Mouse (Mus musculus) layer of hippocampus, adult 9-10 months (tissue): ENCODE results near the gene Zfand3.

Experiments used
- DNase-seq: peaks from one replicate; pipeline ENCODE4 v3.0.0; 2022; ENCODE audit warnings: low spot score

Zfand3 gene

DNA sequence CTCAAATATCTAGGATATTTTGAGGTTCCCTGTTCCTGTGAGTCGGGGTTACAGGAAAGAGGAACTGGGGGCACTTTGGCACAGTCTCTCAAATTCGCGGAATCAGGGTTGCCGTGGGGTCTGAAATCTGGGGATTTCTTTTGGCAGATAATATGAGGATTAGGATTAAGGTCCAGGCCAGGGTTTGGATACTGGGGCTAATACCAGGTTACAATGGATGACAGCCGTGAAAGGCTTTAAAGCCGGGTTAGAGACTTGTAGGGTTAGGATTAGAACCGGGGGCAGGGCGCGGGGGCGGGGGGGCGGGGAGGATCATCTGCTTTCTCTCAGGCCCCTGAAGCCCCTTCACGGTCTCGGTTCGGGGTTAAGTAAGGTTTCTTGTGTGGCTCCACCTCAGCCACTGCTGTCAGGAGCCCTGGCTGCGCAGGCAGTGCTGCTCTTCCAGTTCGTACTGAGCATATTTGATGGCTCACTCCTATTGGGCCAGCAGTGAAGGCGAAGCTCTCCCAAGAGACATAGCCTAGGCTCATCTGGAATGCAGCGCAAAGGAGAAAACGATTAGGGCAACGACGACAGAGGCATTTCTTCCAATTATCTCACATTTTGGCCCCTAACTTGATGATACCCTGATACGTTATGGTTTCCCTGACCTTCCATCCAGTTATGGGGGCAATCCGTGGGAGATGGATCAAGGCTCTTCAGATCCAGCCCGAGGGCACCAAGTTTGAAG is 5.8 kb upstream of the Zfand3 start:
- no peak for DNase-seq

DNA sequence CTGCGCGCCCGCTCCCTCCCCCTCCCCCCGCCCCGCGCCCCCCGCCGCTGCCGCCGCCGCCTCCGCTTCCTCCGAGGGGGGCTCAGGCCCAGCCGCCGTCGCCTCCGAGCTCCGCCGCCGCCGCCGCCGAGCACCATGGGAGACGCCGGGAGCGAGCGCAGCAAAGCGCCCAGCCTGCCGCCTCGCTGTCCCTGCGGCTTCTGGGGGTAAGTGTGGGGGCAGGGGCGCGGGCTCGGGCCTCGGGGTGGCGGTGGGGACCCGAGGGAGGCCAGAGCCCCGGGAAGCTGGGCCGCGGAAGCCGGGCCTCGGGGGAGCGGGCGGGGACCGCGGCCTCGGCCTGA is 540 bp downstream of the Zfand3 start:
- no peak for DNase-seq

DNA sequence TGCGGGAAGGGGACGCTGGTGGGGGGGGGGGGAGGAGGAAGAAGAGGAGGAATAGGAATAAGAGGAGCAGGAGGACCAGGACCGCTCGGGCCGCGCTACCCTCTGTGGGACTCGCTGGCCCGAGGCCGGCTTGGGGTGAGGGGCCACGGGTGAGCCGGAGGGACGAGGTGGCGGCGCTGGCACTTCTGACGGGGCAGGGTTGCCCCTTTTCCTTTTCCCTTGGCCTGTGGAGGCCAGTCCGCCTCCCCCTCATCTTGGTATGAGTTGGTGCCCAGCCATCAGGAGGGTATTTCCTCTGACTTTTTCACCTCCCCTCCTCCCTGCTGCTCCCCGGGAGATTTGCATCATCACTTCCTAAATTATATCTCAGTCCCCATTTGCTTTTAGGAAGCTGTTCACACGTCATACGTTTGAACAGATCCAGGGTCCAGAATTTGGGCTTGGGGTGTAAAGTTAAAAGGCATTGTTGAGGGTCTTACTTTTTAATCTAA is 963 bp downstream of the Zfand3 start:
- no peak for DNase-seq

DNA sequence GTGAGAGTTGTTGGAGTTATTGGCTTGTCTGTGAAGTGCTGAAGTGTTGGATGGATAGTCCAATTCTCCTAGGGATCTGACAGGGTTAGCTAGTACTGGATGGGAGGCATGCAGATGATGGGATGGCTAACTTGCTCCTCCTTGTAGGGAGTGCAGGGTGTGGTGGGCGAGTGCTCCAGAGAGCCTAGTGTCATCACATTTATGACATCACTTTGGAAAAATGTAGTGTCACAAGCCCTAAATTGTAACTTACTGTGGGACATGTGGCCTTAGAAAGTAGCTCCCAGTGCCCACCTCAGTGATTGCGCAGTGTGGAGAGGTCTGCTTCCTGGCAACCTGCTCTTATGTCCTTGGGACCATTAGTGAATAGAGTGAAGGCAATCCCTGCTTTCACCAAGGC is 2.3 kb downstream of the Zfand3 start:
- DNase-seq, result no peak

DNA sequence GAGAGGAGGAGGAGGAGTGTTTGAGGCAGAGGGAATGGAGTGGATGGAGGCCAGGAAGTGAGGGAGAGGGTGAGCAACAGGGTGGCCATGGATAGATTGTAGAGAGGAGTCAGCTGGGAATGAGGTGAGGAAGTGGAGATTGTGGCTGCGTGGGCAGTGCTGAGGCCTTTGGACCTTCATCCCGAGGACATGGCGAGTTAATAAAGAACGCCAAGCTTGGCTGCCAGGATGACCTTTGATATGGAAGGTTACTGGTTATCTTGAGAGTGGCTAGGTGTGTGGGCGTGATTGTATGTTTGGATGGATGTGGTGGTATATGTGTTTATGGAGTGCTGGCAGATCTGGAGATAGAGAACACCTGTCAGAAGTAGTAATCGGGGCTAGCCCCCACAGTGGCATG is 3.4 kb downstream of the Zfand3 start:
- no peak for DNase-seq

DNA sequence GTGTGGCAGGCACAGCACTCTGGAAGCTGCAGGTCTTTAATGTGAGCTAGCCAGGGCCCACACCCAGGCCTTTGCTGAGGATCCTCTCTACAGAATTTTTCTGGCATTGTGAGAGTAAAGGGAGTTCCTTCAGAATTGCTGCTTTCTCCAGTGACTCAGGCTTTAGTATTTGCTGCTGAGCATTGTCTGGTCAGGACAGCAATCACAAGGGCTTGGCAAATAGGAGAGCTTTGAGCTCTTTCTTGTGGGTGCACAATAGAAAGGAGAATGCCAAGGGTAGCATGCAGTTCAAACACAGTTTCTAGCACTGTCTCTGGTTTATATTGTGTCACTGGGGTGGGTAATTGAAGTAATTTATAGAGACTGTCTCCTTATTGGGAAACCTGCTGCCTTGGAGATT is 3.9 kb downstream of the Zfand3 start:
- DNase-seq, result no peak

DNA sequence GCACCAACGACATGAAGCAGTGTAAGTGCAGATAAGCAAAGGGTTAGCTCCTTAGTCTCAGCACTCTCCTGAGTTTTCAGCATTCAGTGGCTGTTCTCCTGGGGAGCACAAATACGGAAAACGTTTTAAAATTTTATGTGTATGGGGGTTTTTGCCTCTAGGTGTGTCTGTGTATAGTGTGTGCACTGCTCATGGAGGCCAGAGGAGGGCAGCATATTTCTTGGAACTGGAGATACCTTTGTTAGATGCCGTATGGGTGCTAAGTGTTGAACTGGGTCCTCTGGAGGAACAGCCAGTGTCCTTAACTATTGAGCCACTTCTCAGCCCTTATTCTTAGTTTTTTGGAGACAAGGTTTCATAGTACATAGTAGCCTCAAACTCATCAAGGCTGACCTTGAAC is 10.1 kb downstream of the Zfand3 start:
- no peak for DNase-seq

DNA sequence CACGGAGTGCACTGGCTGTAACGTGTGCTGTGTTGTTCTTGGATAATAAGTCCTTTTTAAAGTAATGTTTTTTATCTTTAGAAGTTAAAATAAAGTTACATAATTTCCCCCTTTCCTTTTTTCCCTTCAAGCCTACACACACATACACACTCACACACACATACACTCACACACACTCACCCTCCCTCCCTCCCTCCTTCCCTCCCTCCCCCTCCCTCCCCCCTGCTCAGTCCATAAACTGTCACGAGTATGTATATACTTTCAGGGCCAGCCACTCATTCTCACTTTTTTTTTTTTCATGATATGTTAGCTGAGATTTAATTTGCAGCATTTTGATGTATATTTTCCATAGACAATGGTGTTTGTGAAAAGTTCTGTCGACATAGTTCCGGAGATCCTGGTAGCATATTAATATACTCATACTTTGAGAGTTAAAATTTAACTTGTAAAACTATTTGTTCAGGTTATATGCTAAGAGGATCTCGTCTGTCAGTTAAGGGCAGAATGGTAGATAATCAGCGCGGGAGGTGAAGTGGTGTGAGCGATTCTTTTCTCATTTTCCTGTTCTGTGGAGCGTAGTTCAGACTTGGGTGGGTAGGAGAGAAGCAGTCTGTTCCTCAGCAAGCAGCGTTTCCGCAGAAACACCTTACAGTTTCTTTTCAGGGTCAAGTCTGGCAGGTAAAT is 14.5 kb downstream of the Zfand3 start:
- DNase-seq, result no peak

DNA sequence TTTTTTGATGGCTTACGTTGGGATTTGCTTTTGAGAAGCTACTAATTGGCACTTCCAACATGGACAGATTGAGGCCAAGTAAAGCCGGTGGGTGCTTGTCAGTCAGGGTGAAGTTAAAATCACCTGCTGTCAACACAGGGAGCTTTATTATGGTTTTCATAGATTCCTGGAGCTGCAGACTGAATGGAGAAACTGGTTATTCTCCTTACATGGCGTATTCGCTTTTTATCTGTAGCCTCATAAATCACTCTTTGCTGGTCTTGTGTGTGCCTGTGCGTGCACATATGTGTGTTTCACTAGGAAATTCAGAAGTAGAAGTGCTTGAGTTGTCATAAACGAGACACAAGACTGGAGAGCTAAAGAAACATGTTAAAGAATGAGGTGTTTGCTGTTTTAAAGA is 15.4 kb downstream of the Zfand3 start:
- no peak for DNase-seq

DNA sequence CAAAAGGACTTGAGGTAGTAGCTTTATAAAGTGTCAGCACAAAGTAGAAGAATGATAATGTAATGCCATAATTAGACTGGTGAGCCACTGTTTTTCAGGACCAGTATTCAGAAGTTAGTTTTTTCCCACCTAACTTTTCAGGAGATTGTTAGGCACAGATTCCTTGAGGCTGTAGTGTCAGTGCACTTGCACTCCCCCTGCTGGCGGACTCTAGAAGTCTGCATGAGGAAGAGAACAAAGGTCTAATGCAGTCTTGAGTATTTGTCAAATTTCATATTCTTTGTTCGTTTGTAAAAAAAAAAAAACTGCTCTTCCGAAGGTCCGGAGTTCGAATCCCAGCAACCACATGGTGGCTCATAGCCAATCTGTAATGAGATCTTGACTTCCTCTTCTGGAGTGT is 20.1 kb downstream of the Zfand3 start:
- DNase-seq, result peak; percentile 40

DNA sequence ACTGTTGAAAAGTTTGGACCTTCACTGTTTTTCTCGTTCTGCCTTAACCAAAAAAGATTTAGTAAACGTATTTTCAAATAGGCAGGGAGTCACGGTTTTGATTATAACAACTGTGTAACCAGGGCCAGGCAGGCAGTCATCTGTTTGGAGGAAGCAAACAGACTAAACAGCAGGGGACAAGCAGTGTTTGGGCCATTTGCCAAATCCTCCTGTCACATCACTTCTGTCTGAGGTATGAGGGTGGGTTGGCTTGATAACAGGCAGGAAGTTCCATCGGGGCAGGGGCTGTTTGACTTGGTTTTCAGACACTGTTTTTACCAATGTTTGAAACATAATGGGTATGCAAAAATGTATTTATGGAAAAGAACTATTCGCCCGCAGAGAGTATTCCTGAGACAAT is 22.1 kb downstream of the Zfand3 start:
- no peak for DNase-seq

DNA sequence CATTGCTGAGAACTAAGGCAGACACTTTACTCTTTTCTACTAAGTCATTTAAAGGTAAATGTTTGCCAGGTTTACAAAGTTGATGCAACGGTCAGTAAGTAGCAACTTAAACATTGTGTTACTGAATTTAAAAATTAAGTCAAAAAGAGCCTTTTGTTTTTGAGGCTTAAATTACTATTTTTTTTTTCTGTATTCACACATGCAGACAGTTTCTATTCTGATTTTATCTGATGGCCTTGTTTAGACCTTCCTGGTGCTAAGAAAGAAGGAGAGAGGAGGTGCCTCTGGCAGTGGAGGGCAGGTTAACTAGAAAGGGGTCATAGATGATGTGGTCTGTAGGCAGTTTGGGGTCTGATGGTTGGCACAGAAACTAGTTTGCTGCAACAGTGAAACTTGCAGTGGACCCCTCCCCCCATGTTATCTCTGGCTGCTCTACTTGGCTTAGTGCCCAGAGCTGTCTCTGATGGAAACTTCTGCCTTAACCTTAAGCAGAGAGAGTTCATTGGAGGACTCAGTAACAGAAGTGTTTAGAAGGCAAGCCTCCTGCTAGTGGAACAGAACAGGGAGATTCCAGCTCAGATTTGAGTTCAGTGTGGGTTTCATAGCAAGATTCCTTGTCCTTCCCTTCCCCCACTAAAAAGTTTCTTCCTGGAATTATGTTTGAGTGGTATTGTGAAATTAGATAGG is 23.0 kb downstream of the Zfand3 start:
- DNase-seq, result no peak

DNA sequence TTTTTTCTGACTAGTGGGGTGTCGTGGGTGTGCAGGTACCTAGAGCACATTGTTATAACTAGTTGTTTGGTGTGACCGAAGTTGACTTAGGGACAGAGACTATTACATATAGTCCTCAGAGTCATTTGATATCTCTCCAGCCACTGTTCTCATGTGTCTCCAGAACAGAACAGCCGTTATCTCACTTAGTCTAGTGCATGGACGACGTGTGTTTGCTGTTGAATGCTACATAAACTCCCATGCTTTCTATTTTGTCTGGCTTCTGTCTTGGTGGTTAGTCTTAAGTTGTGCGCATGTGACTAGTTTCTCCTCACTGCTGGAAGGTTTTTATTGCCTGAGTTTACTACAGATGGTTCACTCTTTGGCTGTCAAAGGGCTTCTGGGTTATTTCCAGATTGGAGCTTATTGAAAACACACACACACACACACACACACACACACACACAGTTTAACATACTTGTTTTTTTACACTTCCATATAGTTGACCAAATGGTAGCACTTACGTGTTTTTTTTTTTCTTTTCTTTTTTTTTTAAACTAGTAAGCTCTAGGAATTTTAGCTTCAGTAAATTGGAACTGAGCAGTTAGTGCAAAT is 25.2 kb downstream of the Zfand3 start:
- no peak for DNase-seq

DNA sequence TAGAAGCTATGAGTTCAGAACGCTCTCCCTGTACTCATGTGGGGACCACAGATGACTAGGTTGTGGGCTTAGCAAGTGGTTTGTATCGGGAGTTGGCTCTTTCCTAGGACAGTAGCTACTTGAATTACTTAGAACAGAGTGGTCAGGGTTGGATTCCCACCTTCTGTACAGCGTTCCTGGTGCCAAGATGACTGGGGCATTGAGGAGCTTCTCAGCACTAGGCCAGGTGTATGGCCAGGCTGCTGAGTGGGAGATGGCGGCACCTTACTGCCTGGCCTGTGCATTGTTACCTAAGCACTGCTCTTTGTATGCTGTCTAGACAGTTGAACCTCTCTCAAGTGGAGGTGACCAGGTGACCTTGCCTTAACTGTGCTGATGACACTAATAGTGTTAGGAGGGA is 28.3 kb downstream of the Zfand3 start:
- DNase-seq, result no peak

DNA sequence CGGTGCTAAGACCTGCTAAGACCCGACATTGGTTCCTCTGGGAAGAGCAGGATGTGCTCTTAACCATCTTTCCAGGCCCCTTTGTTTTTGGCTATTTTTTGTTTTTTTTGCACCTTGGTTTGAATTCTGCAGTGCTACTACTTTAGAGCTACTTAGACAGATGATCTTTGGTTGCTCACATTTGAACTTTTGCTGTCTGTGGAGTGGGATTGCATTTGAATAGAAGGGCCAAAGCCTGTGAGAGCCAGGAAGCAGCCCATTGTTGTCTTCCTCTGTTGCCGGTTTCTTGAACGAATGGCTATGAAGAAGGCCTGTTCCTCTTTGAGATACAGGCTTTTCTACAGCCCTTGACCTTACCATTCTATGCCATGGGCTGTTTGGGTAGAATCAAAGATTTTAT is 29.5 kb downstream of the Zfand3 start:
- no peak for DNase-seq

DNA sequence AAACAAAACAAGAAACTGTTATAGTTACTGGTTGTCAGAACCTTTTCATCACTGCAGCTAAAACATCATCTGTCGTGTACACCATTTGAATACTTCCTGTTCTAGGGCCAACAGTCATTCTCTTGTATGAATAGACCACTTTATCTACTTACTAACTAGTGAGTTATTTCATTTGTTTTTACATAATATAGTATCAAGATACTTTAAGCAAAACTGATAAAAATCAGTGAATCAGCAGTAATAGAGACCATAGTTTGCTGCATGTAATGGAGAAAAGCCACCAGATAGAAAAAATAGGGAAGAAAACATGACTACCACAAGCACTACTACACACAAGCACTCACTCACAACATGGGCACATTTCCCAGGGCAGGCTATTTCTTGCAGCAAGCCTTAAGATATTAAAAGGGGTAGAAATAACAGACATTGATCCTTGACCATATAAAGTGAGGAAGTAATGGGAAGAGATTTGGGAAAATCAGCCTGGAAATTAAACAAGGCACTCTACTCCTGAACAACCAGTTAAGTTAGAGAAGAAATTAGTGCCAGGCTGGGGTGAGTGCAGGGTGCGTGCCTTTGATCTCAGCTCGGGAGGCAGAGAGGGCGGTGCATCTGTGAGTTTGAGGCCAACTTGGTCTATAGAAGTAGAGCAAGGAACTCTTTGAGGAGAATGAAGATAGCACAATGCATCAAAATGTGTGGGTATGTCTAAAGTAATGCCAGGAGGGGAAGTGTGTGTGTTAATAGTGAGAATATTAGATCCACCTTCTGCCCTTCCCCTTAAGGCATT is 30.9 kb downstream of the Zfand3 start:
- DNase-seq, result no peak

DNA sequence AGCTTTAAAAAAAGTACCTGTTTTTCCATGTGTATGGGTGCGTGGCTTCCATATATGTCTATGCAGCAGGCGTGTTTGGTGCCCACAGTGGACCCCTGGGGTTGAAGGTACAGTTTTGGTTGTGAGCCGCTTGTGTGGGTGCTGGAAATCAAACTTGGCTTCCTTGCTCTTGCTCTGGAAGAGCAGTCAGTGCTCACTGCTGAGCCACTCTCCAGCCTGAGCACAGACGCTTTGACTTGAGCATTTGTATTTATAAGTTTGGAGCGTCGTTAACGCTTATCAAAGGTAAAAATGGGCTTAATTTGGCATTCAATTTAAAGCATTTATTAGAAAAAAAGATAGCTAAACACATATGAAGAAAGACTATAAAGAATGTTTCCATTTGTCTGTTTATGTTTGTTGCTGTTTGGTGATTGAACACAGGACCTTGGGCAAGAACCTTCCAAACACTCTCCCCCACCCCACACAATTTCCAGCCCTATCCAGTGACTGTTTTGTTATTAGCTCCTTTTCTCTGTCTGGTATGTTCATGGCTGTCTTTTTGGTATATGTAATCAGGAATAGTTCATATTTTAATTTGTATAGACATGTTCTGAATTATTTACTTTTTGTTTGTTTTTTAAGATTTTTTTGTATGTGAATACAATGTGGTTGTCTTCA is 38.8 kb downstream of the Zfand3 start:
- no peak for DNase-seq

DNA sequence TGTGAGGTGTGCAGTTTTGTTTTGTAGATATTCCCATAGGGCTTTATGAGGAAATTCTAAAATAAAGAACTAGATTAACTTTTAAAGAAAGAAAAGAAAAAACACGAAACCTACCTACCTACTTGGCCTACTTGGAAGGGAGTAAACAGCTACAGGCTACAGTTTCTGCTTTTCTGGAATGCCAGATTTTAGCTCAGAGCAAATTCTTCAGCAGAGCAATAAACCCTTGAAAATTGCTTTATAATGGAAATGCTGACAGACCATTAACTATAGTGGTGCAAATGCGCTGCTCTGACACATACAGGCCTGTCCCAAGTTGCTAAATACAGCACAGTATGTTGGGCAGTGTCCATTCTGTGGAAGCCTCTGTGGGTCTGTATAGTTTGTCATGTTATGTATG is 40.6 kb downstream of the Zfand3 start:
- no peak for DNase-seq

DNA sequence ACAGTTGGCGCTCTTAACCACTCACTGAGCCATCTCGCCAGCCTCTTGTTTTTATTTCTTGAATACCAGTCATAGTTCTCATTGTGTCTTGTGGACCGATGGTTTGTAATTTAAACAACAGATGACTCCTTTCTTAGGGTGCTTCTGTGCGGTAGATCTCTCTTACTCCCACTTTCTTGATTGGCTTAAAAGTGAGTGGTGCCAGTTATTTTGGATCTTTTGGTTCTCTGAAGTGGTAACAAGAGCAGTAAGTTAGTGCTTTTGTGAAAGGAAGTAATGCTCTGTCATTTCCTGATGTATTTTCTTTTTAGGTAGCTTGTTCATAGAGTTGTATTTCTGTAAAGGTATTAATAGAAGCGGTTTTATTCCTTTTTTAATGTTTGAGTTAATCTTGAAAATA is 42.1 kb downstream of the Zfand3 start:
- no peak for DNase-seq

DNA sequence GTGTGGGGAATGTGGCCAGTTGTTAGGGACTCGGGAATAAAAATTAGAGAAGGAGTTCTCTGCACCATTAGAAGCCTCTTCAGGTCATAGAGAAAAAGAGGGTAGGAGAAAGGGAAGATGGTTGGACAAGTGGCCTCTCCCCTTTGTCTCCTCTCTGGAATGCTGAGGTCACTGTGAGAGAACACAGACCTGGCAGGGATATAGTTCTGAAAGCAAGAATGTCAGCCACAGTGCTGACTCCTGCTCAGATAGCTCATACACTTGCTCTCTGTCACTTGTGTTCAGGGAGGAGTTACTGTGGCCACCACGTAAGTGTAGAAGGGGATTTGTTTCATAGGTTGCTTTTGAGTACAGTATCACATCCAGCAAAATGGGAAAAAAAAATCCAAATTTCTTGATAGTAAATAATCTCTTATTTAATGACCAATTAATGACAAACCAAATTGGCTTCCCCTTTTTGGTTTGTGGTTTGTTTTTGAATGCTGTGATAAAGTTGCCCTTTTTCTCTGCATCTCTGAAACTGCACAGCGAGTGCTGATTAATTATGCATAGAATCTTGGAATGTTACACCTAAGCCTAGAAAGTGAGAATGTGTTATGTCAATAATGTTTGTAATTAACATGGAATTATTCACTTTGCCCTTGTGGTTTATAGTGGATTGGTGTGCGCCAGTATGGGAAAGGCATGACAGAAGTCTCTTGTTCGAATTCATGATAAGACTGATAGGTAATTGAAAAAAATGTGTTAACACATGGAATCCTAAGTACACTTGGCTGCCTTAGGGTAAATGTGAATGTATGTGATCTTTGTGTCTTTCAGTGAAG is 47.2 kb downstream of the Zfand3 start:
- DNase-seq, result no peak

DNA sequence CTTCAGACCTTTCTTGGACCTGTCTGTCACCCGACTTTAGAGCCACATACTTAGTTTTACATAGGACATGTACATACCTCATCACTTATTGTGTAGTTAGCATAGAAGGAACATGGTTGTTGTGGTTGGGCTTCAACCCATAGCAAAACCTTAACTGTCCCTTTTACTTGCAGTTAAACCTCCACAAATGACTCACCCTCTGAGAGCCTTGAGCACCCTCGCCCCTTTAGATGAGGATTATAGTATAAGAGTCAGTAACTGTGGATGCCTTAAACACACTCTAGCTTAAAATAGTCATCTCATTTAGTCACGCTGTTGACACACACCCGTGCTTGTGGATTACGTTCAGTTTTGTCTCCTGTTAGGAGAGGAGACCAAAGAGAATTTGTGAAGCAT is 47.8 kb downstream of the Zfand3 start:
- no peak for DNase-seq
